Mouse (Mus musculus) stomach, embryonic 14.5 days (tissue): ENCODE results near the gene Hsd3b7. TPM values are rescaled to one million over a fixed set of nuclear protein-coding genes. Genes with fewer than 3 reads are reported as not detected.

Source experiments
- ATAC-seq: fragments of 200-750 bp; cut with Nextera tagmentation; 2 replicates; pipeline ENCODE4 v1.8.0; 2017; ENCODE audit warnings: low read depth, moderate TSS enrichment; ENCODE audit not compliant: insufficient number of reproducible peaks, insufficient read depth, low FRiP score
- H3K27ac ChIP-seq: fragments of 300-500 bp; sonication (generic); 2 replicates; pipeline ENCODE4 v1.5.1; 2014; ENCODE audit warnings: mild to moderate bottlenecking, low read length, moderate library complexity, mixed read lengths
- H3K27me3 ChIP-seq: fragments of 300-500 bp; sonication (generic); 2 replicates; pipeline ENCODE4 v1.6.1; 2014; ENCODE audit warnings: low read length, control low read depth, mixed read lengths; ENCODE audit not compliant: control insufficient read depth, insufficient read depth
- H3K36me3 ChIP-seq: fragments of 300-500 bp; sonication (generic); 2 replicates; pipeline ENCODE4 v1.6.1; 2014; ENCODE audit warnings: mild to moderate bottlenecking, control low read depth, low read length, moderate library complexity, mixed read lengths; ENCODE audit not compliant: control insufficient read depth, insufficient read depth
- H3K4me1 ChIP-seq: fragments of 300-500 bp; sonication (generic); 2 replicates; pipeline ENCODE4 v1.6.1; 2014; ENCODE audit warnings: low read length, control low read depth, mixed read lengths; ENCODE audit not compliant: control insufficient read depth, insufficient read depth
- H3K4me2 ChIP-seq: fragments of 300-500 bp; sonication (generic); replicated peaks from 2 replicates; pipeline ENCODE4 v1.6.1; 2014; ENCODE audit warnings: low read depth, low read length, control low read depth
- H3K4me3 ChIP-seq: fragments of 300-500 bp; sonication (generic); 2 replicates; pipeline ENCODE4 v1.5.1; 2014; ENCODE audit warnings: low read depth, low read length, control low read depth
- H3K9ac ChIP-seq: fragments of 300-500 bp; sonication (generic); replicated peaks from 2 replicates; pipeline ENCODE4 v1.6.1; 2014; ENCODE audit warnings: low read depth, mild to moderate bottlenecking, control low read depth, low read length, moderate library complexity, mixed read lengths
- H3K9me3 ChIP-seq: fragments of 300-500 bp; sonication (generic); 2 replicates; pipeline ENCODE4 v1.6.1; 2016; ENCODE audit warnings: low read depth, low read length, control low read depth; ENCODE audit not compliant: control insufficient read depth
- WGBS: fragments of 180-500 bp; shearing (Covaris S2); extraction: QIAGEN DNeasy Blood & Tissue Kit; methylation state at CpG from one replicate; pipeline ENCODE4 v1.1.7; 2014; 5-methylcytosine and 5-hydroxymethylcytosine counted together
- polyA plus RNA-seq: library from polyadenylated mRNA; unstranded; fragments of >200 nt; fragmentation: Nextera tagmentation; extraction: Ambion mirVana; gene quantifications from 2 replicates; pipeline ENCODE4 v1.2.1, GENCODE M21; 2014

Gene Hsd3b7
- polyA plus RNA-seq, 1 experiment from 2014 or later: 22.7 TPM

GRCm38 (mm10) chr7:127765756-127766155, 34.6 kb upstream of the Hsd3b7 start:
- H3K4me2 ChIP-seq: no peak overlapping the region
- no peak overlapping the region for H3K9ac ChIP-seq
- no peaks in the 10 kb centered on the region for H3K9me3 ChIP-seq
- WGBS: 86% methylated on average over 2 of the region's 2 CpGs
- no peaks in the 10 kb centered on the region for H3K27me3 ChIP-seq
- peaks cover 50% of the 10 kb centered on the region for H3K36me3 ChIP-seq
- peaks cover 10% of the 10 kb centered on the region for H3K4me1 ChIP-seq
- H3K27ac ChIP-seq: no peak overlapping the region
- no peak for ATAC-seq
- no peak overlapping the region for H3K4me3 ChIP-seq

GRCm38 (mm10) chr7:127766851-127767609, 33.4 kb upstream of the Hsd3b7 start:
- no peaks in the 10 kb centered on the region for H3K27me3 ChIP-seq
- H3K9me3 ChIP-seq: no peaks in the 10 kb centered on the region
- H3K4me1 ChIP-seq: peaks cover 19% of the 10 kb centered on the region
- no peak overlapping the region for H3K4me2 ChIP-seq
- 76% methylated on average over 17 of the region's 17 CpGs for WGBS
- no peak overlapping the region for H3K27ac ChIP-seq
- no peak for ATAC-seq
- H3K9ac ChIP-seq: no peak overlapping the region
- H3K36me3 ChIP-seq: peaks cover 48% of the 10 kb centered on the region
- no peak overlapping the region for H3K4me3 ChIP-seq

GRCm38 (mm10) chr7:127767671-127768345, 32.6 kb upstream of the Hsd3b7 start:
- WGBS: 93% methylated on average over 19 of the region's 19 CpGs
- Histone ChIP-seq H3K36me3 (peaks cover 43% of the 10 kb centered on the region), H3K27me3 (no peaks in the 10 kb centered on the region), H3K9ac (no peak overlapping the region), H3K4me1 (peaks cover 19% of the 10 kb centered on the region), H3K4me3 (no peak overlapping the region), H3K4me2 (no peak overlapping the region), H3K27ac (no peak overlapping the region), H3K9me3 (no peaks in the 10 kb centered on the region)
- no peak for ATAC-seq

- Histone ChIP-seq H3K27ac (no peak overlapping the region), H3K9ac (no peak overlapping the region), H3K27me3 (no peaks in the 10 kb centered on the region), H3K4me3 (no peak overlapping the region), H3K36me3 (peaks cover 39% of the 10 kb centered on the region), H3K9me3 (no peaks in the 10 kb centered on the region), H3K4me2 (peak overlapping the region; percentile 72; the same call in 1 of the 2 replicates), H3K4me1 (peaks cover 19% of the 10 kb centered on the region)
- no peak; the same call in 1 of the 2 replicates for ATAC-seq
- WGBS: 52% methylated on average over 13 of the region's 13 CpGs
These were observed 31.9 kb upstream of the Hsd3b7 start for GRCm38 (mm10) chr7:127768346-127768996.

GRCm38 (mm10) chr7:127768997-127769593, 31.3 kb upstream of the Hsd3b7 start:
- Histone ChIP-seq H3K27me3 (no peaks in the 10 kb centered on the region), H3K27ac (peak overlapping the region; percentile 92), H3K36me3 (peaks cover 33% of the 10 kb centered on the region; the same call in 1 of the 2 replicates), H3K4me1 (peaks cover 19% of the 10 kb centered on the region), H3K9me3 (no peaks in the 10 kb centered on the region), H3K4me3 (peak overlapping the region; percentile 62), H3K4me2 (peak overlapping the region; percentile 72), H3K9ac (no peak overlapping the region)
- under 1% methylated on average over 16 of the region's 16 CpGs for WGBS
- ATAC-seq: peak; percentile 88

- peak; percentile 81 for ATAC-seq
- Histone ChIP-seq H3K36me3 (peaks cover 27% of the 10 kb centered on the region; the same call in 1 of the 2 replicates), H3K9me3 (no peaks in the 10 kb centered on the region), H3K27me3 (no peaks in the 10 kb centered on the region), H3K9ac (peak within 1 kb of the TSS; percentile 78), H3K4me1 (peaks cover 19% of the 10 kb centered on the region), H3K4me2 (peak within 1 kb of the TSS; percentile 72), H3K4me3 (peak within 1 kb of the TSS; percentile 62), H3K27ac (peak within 1 kb of the TSS; percentile 92)
- WGBS: under 1% methylated on average over 24 of the region's 24 CpGs
These were observed 30.8 kb upstream of the Hsd3b7 start, which contains the start of gene Orai3 for GRCm38 (mm10) chr7:127769651-127770038. Gene Orai3 (plus strand): TSS chr7:127769815.

GRCm38 (mm10) chr7:127770039-127770905, 30.1 kb upstream of the Hsd3b7 start:
- Histone ChIP-seq H3K4me3 (peak overlapping the region; percentile 62), H3K4me2 (peak overlapping the region; percentile 72), H3K27me3 (no peaks in the 10 kb centered on the region), H3K27ac (peak overlapping the region; percentile 92), H3K9ac (peak overlapping the region; percentile 78), H3K4me1 (peaks cover 19% of the 10 kb centered on the region), H3K36me3 (peaks cover 22% of the 10 kb centered on the region; the same call in 1 of the 2 replicates), H3K9me3 (no peaks in the 10 kb centered on the region)
- WGBS: 2% methylated on average over 27 of the region's 27 CpGs
- peak; percentile 2 for ATAC-seq
